In genomic region chr5:27621811-27622210, GRCm38 (mm10) we compare ENCODE assay signal across 23 mouse cellular contexts.
"Had no signal": no experiment of that assay in that cellular context is flagged by ENCODE, and none has a peak within 500 bp of the region (broad histone marks: within the 10 kb centered on the region; RNA-seq: fewer than 3 reads in every experiment).

No protein-coding gene starts in this region.

- H3K27ac ChIP-seq: gastrocnemius, adult 2 months; heart, adult 2 months; hindbrain, embryonic 10.5 days; hindbrain, embryonic 14.5 days; intestine, embryonic 15.5 days; layer of hippocampus, adult 2 months; left cerebral cortex, adult 2 months; limb, embryonic 13.5 days; limb, embryonic 15.5 days; liver, embryonic 12.5 days had no signal

- H3K4me3 ChIP-seq: gastrocnemius, adult 2 months; heart, adult 2 months; heart, embryonic 12.5 days; hindbrain, embryonic 10.5 days; intestine, embryonic 15.5 days; layer of hippocampus, adult 2 months; left cerebral cortex, adult 2 months; limb, embryonic 13.5 days; limb, embryonic 15.5 days; liver, embryonic 12.5 days had no signal

- DNase-seq: gastrocnemius, adult 2 months; gastrocnemius, postnatal 10 days; gastrocnemius, postnatal 25 days; heart, adult 2 months; heart, postnatal 10 days; heart, postnatal 36 days; kidney, adult 18-20 months; kidney, adult 8-10 months; kidney, postnatal 10 days; kidney, postnatal 25 days; kidney, postnatal 4 days had no signal

- H3K9ac ChIP-seq: heart, embryonic 12.5 days; hindbrain, embryonic 14.5 days; intestine, embryonic 15.5 days; limb, embryonic 13.5 days; limb, embryonic 15.5 days; liver, embryonic 12.5 days had no signal

- H3K4me2 ChIP-seq: heart, embryonic 12.5 days; hindbrain, embryonic 14.5 days; intestine, embryonic 15.5 days; limb, embryonic 13.5 days; limb, embryonic 15.5 days; liver, embryonic 12.5 days had no signal

- ATAC-seq: forebrain, embryonic 16.5 days; inflammation-experienced regulatory T-cells, adult 6 months; intestine, embryonic 15.5 days; intestine, postnatal 0 days; liver, embryonic 12.5 days had no signal

- H3K36me3 ChIP-seq: heart, embryonic 12.5 days; hindbrain, embryonic 10.5 days; intestine, embryonic 15.5 days; limb, embryonic 13.5 days; limb, embryonic 15.5 days; liver, embryonic 12.5 days had no signal

- H3K27me3 ChIP-seq: heart, embryonic 12.5 days; intestine, embryonic 15.5 days; limb, embryonic 13.5 days; limb, embryonic 15.5 days; liver, embryonic 12.5 days had no signal

- H3K4me1 ChIP-seq: hindbrain, embryonic 10.5 days; intestine, embryonic 15.5 days; limb, embryonic 13.5 days; limb, embryonic 15.5 days; liver, embryonic 12.5 days had no signal

- H3K9me3 ChIP-seq: heart, embryonic 12.5 days; hindbrain, embryonic 10.5 days; intestine, embryonic 15.5 days; limb, embryonic 13.5 days; limb, embryonic 15.5 days; liver, embryonic 12.5 days had no signal
